Mouse (Mus musculus): Measurements from ENCODE around the gene Hist3h2ba.

The Hist3h2ba gene

GRCm38 (mm10) chr11:58948542-58949479 lies at the start of gene Hist3h2ba:
Gene Hist3h2ba, plus strand, starts transcription at chr11:58948920.
- DNase-seq, result peak; percentile 34 to 61

- peak in 1 of 2 experiments; percentile 32 for DNase-seq
These were observed 47.6 kb upstream of the Hist3h2ba start for GRCm38 (mm10) chr11:58901080-58901479.

- peak; percentile 96 to 97 for DNase-seq
These were observed 45.0 kb upstream of the Hist3h2ba start, which contains the start of gene Zfp39 for GRCm38 (mm10) chr11:58903511-58904409. Gene Zfp39, minus strand, starts transcription at chr11:58904225.

GRCm38 (mm10) chr11:58904410-58904718 lies 44.4 kb upstream of the Hist3h2ba start:
- DNase-seq, result no peak

GRCm38 (mm10) chr11:58904838-58905237 lies 43.9 kb upstream of the Hist3h2ba start:
- DNase-seq, result peak in 1 of 2 experiments; percentile 63

GRCm38 (mm10) chr11:58913776-58914175 lies 34.9 kb upstream of the Hist3h2ba start:
- no peak for DNase-seq

GRCm38 (mm10) chr11:58914461-58915028 lies 34.2 kb upstream of the Hist3h2ba start:
- DNase-seq, result peak; percentile 39 to 43

- DNase-seq, result peak in 1 of 2 experiments; percentile 65
These were observed 31.6 kb upstream of the Hist3h2ba start for GRCm38 (mm10) chr11:58916879-58917744.

GRCm38 (mm10) chr11:58917745-58918366 lies 30.9 kb upstream of the Hist3h2ba start, which contains the start of gene Btnl10:
Gene Btnl10, plus strand, starts transcription at chr11:58917908.
- no peak for DNase-seq

- no peak for DNase-seq
These were observed 30.0 kb upstream of the Hist3h2ba start for GRCm38 (mm10) chr11:58918759-58919158.

GRCm38 (mm10) chr11:58922420-58922819 lies 26.3 kb upstream of the Hist3h2ba start:
- no peak for DNase-seq

- peak; percentile 36 to 76 for DNase-seq
These were observed 22.1 kb upstream of the Hist3h2ba start for GRCm38 (mm10) chr11:58926651-58927050.

- DNase-seq, result no peak
These were observed 21.7 kb upstream of the Hist3h2ba start for GRCm38 (mm10) chr11:58927053-58927452.

- DNase-seq, result peak; percentile 65 to 68
These were observed 20.7 kb upstream of the Hist3h2ba start for GRCm38 (mm10) chr11:58927790-58928651.

- no peak for DNase-seq
These were observed 19.7 kb upstream of the Hist3h2ba start for GRCm38 (mm10) chr11:58929055-58929454.

GRCm38 (mm10) chr11:58929641-58930040 lies 19.1 kb upstream of the Hist3h2ba start:
- peak; percentile 52 to 74 for DNase-seq

- DNase-seq, result no peak
These were observed 18.5 kb upstream of the Hist3h2ba start for GRCm38 (mm10) chr11:58930254-58930653.

GRCm38 (mm10) chr11:58931576-58931975 lies 17.1 kb upstream of the Hist3h2ba start:
- no peak for DNase-seq

- no peak for DNase-seq
These were observed 10.8 kb upstream of the Hist3h2ba start for GRCm38 (mm10) chr11:58937909-58938308.

All from kidney, postnatal 25 days (tissue).